Mouse (Mus musculus) limb, embryonic 14.5 days (tissue): ENCODE data around the gene Creb3. TPM values are rescaled to one million over a fixed set of nuclear protein-coding genes. Genes with fewer than 3 reads are reported as not detected.

ENCODE experiments used
- ATAC-seq: fragments of 200-750 bp; cut with Nextera tagmentation; 2 replicates; pipeline ENCODE4 v1.8.0; 2017; ENCODE audit warnings: low read depth, moderate number of reproducible peaks, moderate TSS enrichment; ENCODE audit not compliant: low FRiP score
- DNase-seq: peaks from one replicate; pipeline ENCODE4 v3.0.0-alpha.2; 2015; ENCODE audit warnings: low spot score
- H3K27ac ChIP-seq: fragments of 300-500 bp; sonication (generic); replicated peaks from 2 replicates; pipeline ENCODE4 v1.5.1; 2014; ENCODE audit warnings: low read depth, mild to moderate bottlenecking, low read length, moderate library complexity, mixed read lengths
- H3K27me3 ChIP-seq: fragments of 300-500 bp; sonication (generic); 2 replicates; pipeline ENCODE4 v1.6.1; 2014; ENCODE audit warnings: low read length, mixed read lengths; ENCODE audit not compliant: control insufficient read depth, insufficient read depth
- H3K36me3 ChIP-seq: fragments of 300-500 bp; sonication (generic); 2 replicates; pipeline ENCODE4 v1.6.1; 2014; ENCODE audit warnings: mild to moderate bottlenecking, low read length, moderate library complexity, mixed read lengths; ENCODE audit not compliant: control insufficient read depth, insufficient read depth
- H3K4me1 ChIP-seq: fragments of 300-500 bp; sonication (generic); 2 replicates; pipeline ENCODE4 v1.6.1; 2014; ENCODE audit warnings: antibody characterized with exemption, low read length, mixed read lengths; ENCODE audit not compliant: control insufficient read depth, insufficient read depth
- H3K4me2 ChIP-seq: fragments of 300-500 bp; sonication (generic); replicated peaks from 2 replicates; pipeline ENCODE4 v1.6.1; 2014; ENCODE audit warnings: low read depth, mild to moderate bottlenecking, low read length, moderate library complexity; ENCODE audit not compliant: severe bottlenecking
- H3K4me3 ChIP-seq: fragments of 300-500 bp; sonication (generic); replicated peaks from 2 replicates; pipeline ENCODE4 v1.5.1; 2014; ENCODE audit warnings: low read length
- H3K9ac ChIP-seq: fragments of 300-500 bp; sonication (generic); 2 replicates; pipeline ENCODE4 v1.6.1; 2014; ENCODE audit warnings: mild to moderate bottlenecking, low read depth, low read length, moderate library complexity; ENCODE audit not compliant: severe bottlenecking
- H3K9me3 ChIP-seq: fragments of 300-500 bp; sonication (generic); 2 replicates; pipeline ENCODE4 v1.6.1; 2016; ENCODE audit warnings: low read length; ENCODE audit not compliant: control insufficient read depth
- POLR2A ChIP-seq: fragments of 200-500 bp; IDR thresholded peaks from 2 replicates; pipeline ENCODE4 v1.8.0; 2012; ENCODE audit warnings: inconsistent platforms, mild to moderate bottlenecking, moderate library complexity, borderline replicate concordance; ENCODE audit not compliant: insufficient read depth, insufficient read length; ENCODE audit errors: extremely low read depth
- WGBS: fragments of 180-500 bp; shearing (Covaris S2); extraction: QIAGEN DNeasy Blood & Tissue Kit; methylation state at CpG from one replicate; pipeline ENCODE4 v1.1.7; 2014; 5-methylcytosine and 5-hydroxymethylcytosine counted together
- polyA plus RNA-seq, 2 experiments: library from polyadenylated mRNA; depleted of rRNA in 1 of 2; stranded (reverse) in 1 of 2; unstranded in 1 of 2; fragments of >200 nt; fragmentation: Nextera tagmentation in 1 of 2; extraction: Ambion mirVana in 1 of 2; gene quantifications; 2 replicates each; pipeline versions ENCODE4 v1.2.1 to v1.2.3; 2012 to 2014

Gene Creb3
- polyA plus RNA-seq, 2 experiments: 51.7 to 78.5 TPM

GRCm38 (mm10) chr4:43600195-43600934 is 38.2 kb downstream of the Creb3 start:
- Histone ChIP-seq H3K4me2 (no peak overlapping the region), H3K9me3 (no peaks in the 10 kb centered on the region), H3K36me3 (no peaks in the 10 kb centered on the region), H3K27me3 (no peaks in the 10 kb centered on the region), H3K4me1 (no peaks in the 10 kb centered on the region), H3K27ac (no peak overlapping the region), H3K9ac (no peak overlapping the region), H3K4me3 (no peak overlapping the region)
- WGBS: 76% methylated on average over 9 of the region's 9 CpGs
- DNase-seq: no peak
- ATAC-seq: no peak
- TF ChIP-seq POLR2A: no peak

GRCm38 (mm10) chr4:43604099-43604498 is 42.0 kb downstream of the Creb3 start:
- H3K9me3 ChIP-seq: no peaks in the 10 kb centered on the region
- H3K4me2 ChIP-seq: no peak overlapping the region
- no peak for ATAC-seq
- no peaks in the 10 kb centered on the region for H3K36me3 ChIP-seq
- no peak overlapping the region for H3K27ac ChIP-seq
- no peak for DNase-seq
- no peak overlapping the region for H3K9ac ChIP-seq
- no peak for TF ChIP-seq POLR2A
- no peaks in the 10 kb centered on the region for H3K4me1 ChIP-seq
- no peak overlapping the region for H3K4me3 ChIP-seq
- no peaks in the 10 kb centered on the region for H3K27me3 ChIP-seq
- WGBS: 75% methylated on average over 3 of the region's 3 CpGs

GRCm38 (mm10) chr4:43604751-43605685 is 42.9 kb downstream of the Creb3 start:
- Histone ChIP-seq H3K27ac (no peak overlapping the region), H3K9ac (no peak overlapping the region), H3K4me1 (no peaks in the 10 kb centered on the region), H3K9me3 (no peaks in the 10 kb centered on the region), H3K27me3 (no peaks in the 10 kb centered on the region), H3K4me2 (no peak overlapping the region), H3K4me3 (no peak overlapping the region), H3K36me3 (no peaks in the 10 kb centered on the region)
- no peak for DNase-seq
- no peak for TF ChIP-seq POLR2A
- no peak for ATAC-seq
- 74% methylated on average over 9 of the region's 9 CpGs for WGBS

- no peak for TF ChIP-seq POLR2A
- DNase-seq: no peak
- Histone ChIP-seq H3K4me2 (no peak overlapping the region), H3K27me3 (no peaks in the 10 kb centered on the region), H3K9me3 (no peaks in the 10 kb centered on the region), H3K36me3 (no peaks in the 10 kb centered on the region), H3K4me3 (no peak overlapping the region), H3K27ac (no peak overlapping the region), H3K9ac (no peak overlapping the region), H3K4me1 (no peaks in the 10 kb centered on the region)
- WGBS: 78% methylated on average over 10 of the region's 10 CpGs
- no peak for ATAC-seq
These were observed 50.4 kb downstream of the Creb3 start for GRCm38 (mm10) chr4:43612534-43612933.

GRCm38 (mm10) chr4:43613060-43613730 is 51.1 kb downstream of the Creb3 start:
- no peak for ATAC-seq
- no peak overlapping the region for H3K27ac ChIP-seq
- no peak for DNase-seq
- no peaks in the 10 kb centered on the region for H3K36me3 ChIP-seq
- H3K4me2 ChIP-seq: no peak overlapping the region
- no peak for TF ChIP-seq POLR2A
- H3K27me3 ChIP-seq: no peaks in the 10 kb centered on the region
- H3K4me3 ChIP-seq: no peak overlapping the region
- 53% methylated on average over 3 of the region's 3 CpGs for WGBS
- no peaks in the 10 kb centered on the region for H3K9me3 ChIP-seq
- H3K9ac ChIP-seq: no peak overlapping the region
- H3K4me1 ChIP-seq: no peaks in the 10 kb centered on the region

Other genes with a start within 250 kb of the Creb3 start
- 16.2 and 25.4 TPM in 2 replicates for gene Rusc2, start 180.4 kb upstream of the Creb3 start, polyA plus RNA-seq (2012; rRNA removed)
- gene Rusc2, start 180.4 kb upstream of the Creb3 start, polyA plus RNA-seq (2014; fragmentation: Nextera tagmentation; extraction: Ambion mirVana): 8.0 and 9.6 TPM in 2 replicates
- gene Fam166b, start 133.2 kb upstream of the Creb3 start, polyA plus RNA-seq (2012; rRNA removed): 0.20 and 0.29 TPM in 2 replicates
- 0.14 and 0.33 TPM in 2 replicates for gene Fam166b, start 133.2 kb upstream of the Creb3 start, polyA plus RNA-seq (2014; fragmentation: Nextera tagmentation; extraction: Ambion mirVana)
- 47.4 and 63.1 TPM in 2 replicates for gene Tesk1, start 120.4 kb upstream of the Creb3 start, polyA plus RNA-seq (2012; rRNA removed)
- 15.8 and 17.6 TPM in 2 replicates for gene Tesk1, start 120.4 kb upstream of the Creb3 start, polyA plus RNA-seq (2014; fragmentation: Nextera tagmentation; extraction: Ambion mirVana)
- gene Cd72, start 107.7 kb upstream of the Creb3 start, polyA plus RNA-seq (2012; rRNA removed): 1.3 TPM in 2 replicates
- gene Cd72, start 107.7 kb upstream of the Creb3 start, polyA plus RNA-seq (2014; fragmentation: Nextera tagmentation; extraction: Ambion mirVana): 4.4 and 7.5 TPM in 2 replicates
- gene Sit1, start 78.6 kb upstream of the Creb3 start, polyA plus RNA-seq (2012; rRNA removed): not detected in 2 replicates
- gene Sit1, start 78.6 kb upstream of the Creb3 start, polyA plus RNA-seq (2014; fragmentation: Nextera tagmentation; extraction: Ambion mirVana): not detected in 2 replicates
- gene Ccdc107, start 69.4 kb upstream of the Creb3 start, polyA plus RNA-seq (2012; rRNA removed): 118 and 175 TPM in 2 replicates
- 78.8 and 92.8 TPM in 2 replicates for gene Ccdc107, start 69.4 kb upstream of the Creb3 start, polyA plus RNA-seq (2014; fragmentation: Nextera tagmentation; extraction: Ambion mirVana)
- gene Arhgef39, start 62.6 kb upstream of the Creb3 start, polyA plus RNA-seq (2012; rRNA removed): 84.9 and 108 TPM in 2 replicates
- gene Arhgef39, start 62.6 kb upstream of the Creb3 start, polyA plus RNA-seq (2014; fragmentation: Nextera tagmentation; extraction: Ambion mirVana): 25.2 and 27.6 TPM in 2 replicates
- gene Car9, start 55.4 kb upstream of the Creb3 start, polyA plus RNA-seq (2012; rRNA removed): 4.9 TPM in 2 replicates
- 1.0 and 1.2 TPM in 2 replicates for gene Car9, start 55.4 kb upstream of the Creb3 start, polyA plus RNA-seq (2014; fragmentation: Nextera tagmentation; extraction: Ambion mirVana)
- 206 and 361 TPM in 2 replicates for gene Tpm2, start 38.6 kb upstream of the Creb3 start, polyA plus RNA-seq (2012; rRNA removed)
- gene Tpm2, start 38.6 kb upstream of the Creb3 start, polyA plus RNA-seq (2014; fragmentation: Nextera tagmentation; extraction: Ambion mirVana): 382 and 495 TPM in 2 replicates
- 69.4 and 75.5 TPM in 2 replicates for gene Tln1, start 359 bp downstream of the Creb3 start, polyA plus RNA-seq (2012; rRNA removed)
- gene Tln1, start 359 bp downstream of the Creb3 start, polyA plus RNA-seq (2014; fragmentation: Nextera tagmentation; extraction: Ambion mirVana): 62.4 and 63.3 TPM in 2 replicates
- 81.9 and 101 TPM in 2 replicates for gene Rgp1, start 16.4 kb downstream of the Creb3 start, polyA plus RNA-seq (2012; rRNA removed)
- gene Rgp1, start 16.4 kb downstream of the Creb3 start, polyA plus RNA-seq (2014; fragmentation: Nextera tagmentation; extraction: Ambion mirVana): 33.3 and 35.3 TPM in 2 replicates
- gene Gba2, start 16.5 kb downstream of the Creb3 start, polyA plus RNA-seq (2012; rRNA removed): 39.8 and 50.1 TPM in 2 replicates
- 18.4 and 19.9 TPM in 2 replicates for gene Gba2, start 16.5 kb downstream of the Creb3 start, polyA plus RNA-seq (2014; fragmentation: Nextera tagmentation; extraction: Ambion mirVana)
- 0.24 and 0.88 TPM in 2 replicates for gene Msmp, start 22.2 kb downstream of the Creb3 start, polyA plus RNA-seq (2012; rRNA removed)
- 2.8 and 3.0 TPM in 2 replicates for gene Msmp, start 22.2 kb downstream of the Creb3 start, polyA plus RNA-seq (2014; fragmentation: Nextera tagmentation; extraction: Ambion mirVana)
- 121 and 124 TPM in 2 replicates for gene Npr2, start 69.6 kb downstream of the Creb3 start, polyA plus RNA-seq (2012; rRNA removed)
- gene Npr2, start 69.6 kb downstream of the Creb3 start, polyA plus RNA-seq (2014; fragmentation: Nextera tagmentation; extraction: Ambion mirVana): 33.3 and 34.3 TPM in 2 replicates
- 1.8 and 2.5 TPM in 2 replicates for gene Spag8, start 91.3 kb downstream of the Creb3 start, polyA plus RNA-seq (2012; rRNA removed)
- gene Spag8, start 91.3 kb downstream of the Creb3 start, polyA plus RNA-seq (2014; fragmentation: Nextera tagmentation; extraction: Ambion mirVana): 0.58 and 0.61 TPM in 2 replicates
- 58.3 and 63.2 TPM in 2 replicates for gene Hint2, start 94.1 kb downstream of the Creb3 start, polyA plus RNA-seq (2012; rRNA removed)
- gene Hint2, start 94.1 kb downstream of the Creb3 start, polyA plus RNA-seq (2014; fragmentation: Nextera tagmentation; extraction: Ambion mirVana): 73.8 and 87.6 TPM in 2 replicates
- gene Tmem8b, start 106.6 kb downstream of the Creb3 start, polyA plus RNA-seq (2012; rRNA removed): 16.0 and 26.7 TPM in 2 replicates
- 3.8 and 5.2 TPM in 2 replicates for gene Tmem8b, start 106.6 kb downstream of the Creb3 start, polyA plus RNA-seq (2014; fragmentation: Nextera tagmentation; extraction: Ambion mirVana)
- 0.40 and 0.63 TPM in 2 replicates for gene Fam221b, start 106.8 kb downstream of the Creb3 start, polyA plus RNA-seq (2012; rRNA removed)
- 4.0 and 4.3 TPM in 2 replicates for gene Fam221b, start 106.8 kb downstream of the Creb3 start, polyA plus RNA-seq (2014; fragmentation: Nextera tagmentation; extraction: Ambion mirVana)
- not detected in 2 replicates for gene Olfr70, start 138.5 kb downstream of the Creb3 start, polyA plus RNA-seq (2012; rRNA removed)
- gene Olfr70, start 138.5 kb downstream of the Creb3 start, polyA plus RNA-seq (2014; fragmentation: Nextera tagmentation; extraction: Ambion mirVana): not detected in 2 replicates
- not detected in 2 replicates for gene Olfr71, start 147.9 kb downstream of the Creb3 start, polyA plus RNA-seq (2012; rRNA removed)
- gene Olfr71, start 147.9 kb downstream of the Creb3 start, polyA plus RNA-seq (2014; fragmentation: Nextera tagmentation; extraction: Ambion mirVana): not detected in 2 replicates
- 3.2 and 3.9 TPM in 2 replicates for gene Hrct1, start 164.9 kb downstream of the Creb3 start, polyA plus RNA-seq (2012; rRNA removed)
- gene Hrct1, start 164.9 kb downstream of the Creb3 start, polyA plus RNA-seq (2014; fragmentation: Nextera tagmentation; extraction: Ambion mirVana): 2.1 and 2.2 TPM in 2 replicates
- gene Spaar, start 167.7 kb downstream of the Creb3 start, polyA plus RNA-seq (2012; rRNA removed): 1.0 and 1.3 TPM in 2 replicates
- gene Spaar, start 167.7 kb downstream of the Creb3 start, polyA plus RNA-seq (2014; fragmentation: Nextera tagmentation; extraction: Ambion mirVana): 0.08 and 0.10 TPM in 2 replicates
- not detected in 2 replicates for gene Olfr159, start 208.7 kb downstream of the Creb3 start, polyA plus RNA-seq (2012; rRNA removed)
- gene Olfr159, start 208.7 kb downstream of the Creb3 start, polyA plus RNA-seq (2014; fragmentation: Nextera tagmentation; extraction: Ambion mirVana): not detected in 2 replicates